Mouse (Mus musculus): Measurements from ENCODE around the gene Klhl15.

Gene Klhl15

GRCm38 (mm10) chrX:94234532-94235189, at the start of gene Klhl15:
TSS of gene Klhl15 (plus strand) at chrX:94234599.
- peak; percentile 79 for DNase-seq (ENCODE audit: low spot score)

GRCm38 (mm10) chrX:94185156-94185555, 49.2 kb upstream of the Klhl15 start:
- DNase-seq (ENCODE audit: low spot score) = peak; percentile 46

GRCm38 (mm10) chrX:94193901-94194300, 40.5 kb upstream of the Klhl15 start:
- DNase-seq (ENCODE audit: low spot score) = peak; percentile 56

- peak; percentile 33 for DNase-seq (ENCODE audit: low spot score)
These were observed 36.6 kb upstream of the Klhl15 start for GRCm38 (mm10) chrX:94197789-94198188.

- DNase-seq (ENCODE audit: low spot score) = no peak
These were observed 22.2 kb upstream of the Klhl15 start for GRCm38 (mm10) chrX:94212264-94212596.

- peak; percentile 90 for DNase-seq (ENCODE audit: low spot score)
These were observed 21.6 kb upstream of the Klhl15 start, which contains the start of gene Eif2s3x for GRCm38 (mm10) chrX:94212597-94213321. TSS of gene Eif2s3x (minus strand) at chrX:94212862.

- DNase-seq (ENCODE audit: low spot score) = no peak
These were observed 21.0 kb upstream of the Klhl15 start for GRCm38 (mm10) chrX:94213384-94213783.

- DNase-seq (ENCODE audit: low spot score) = no peak
These were observed 967 bp upstream of the Klhl15 start for GRCm38 (mm10) chrX:94233432-94233831.

GRCm38 (mm10) chrX:94233936-94234531, 365 bp upstream of the Klhl15 start:
- no peak for DNase-seq (ENCODE audit: low spot score)

GRCm38 (mm10) chrX:94235190-94235555, 774 bp downstream of the Klhl15 start:
- DNase-seq (ENCODE audit: low spot score) = peak; percentile 31

GRCm38 (mm10) chrX:94235601-94236000, 1.2 kb downstream of the Klhl15 start:
- peak; percentile 9 for DNase-seq (ENCODE audit: low spot score)

GRCm38 (mm10) chrX:94288923-94289322, 54.5 kb downstream of the Klhl15 start:
- peak; percentile 69 for DNase-seq (ENCODE audit: low spot score)

- DNase-seq (ENCODE audit: low spot score) = no peak
These were observed 68.5 kb downstream of the Klhl15 start for GRCm38 (mm10) chrX:94302928-94303327.

- DNase-seq (ENCODE audit: low spot score) = no peak
These were observed 86.9 kb downstream of the Klhl15 start for GRCm38 (mm10) chrX:94321036-94321902.
